Mouse (Mus musculus): ENCODE measurements around the gene Olfr153.

DNA sequence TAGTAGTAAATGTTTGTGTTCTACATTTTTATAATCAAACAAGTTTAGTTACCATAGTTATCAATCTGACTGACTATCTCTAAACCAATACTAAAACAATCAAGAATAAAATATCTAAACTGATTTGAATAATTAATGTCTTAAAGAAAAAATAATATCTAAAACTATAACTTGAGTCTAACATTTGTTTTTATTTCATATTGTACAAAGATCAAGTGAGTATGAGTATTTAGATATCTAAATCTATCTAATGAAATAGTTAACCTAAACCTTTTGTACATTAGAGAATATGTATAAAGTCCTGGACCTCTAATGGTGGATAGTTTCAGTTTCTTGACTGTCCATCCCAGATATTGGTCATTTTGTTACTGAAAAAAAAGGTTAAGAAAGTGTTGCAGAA lies at the start of gene Olfr153:
- TF ChIP-seq POLR2A (IDR thresholded peaks at IDR 0.05; ENCODE audit: borderline replicate concordance, control insufficient read depth, low read depth, low read length), result no peak
- no peak for TF ChIP-seq CTCF (IDR thresholded peaks at IDR 0.05; ENCODE audit: control insufficient read depth, insufficient read depth, low read length)
